Mouse (Mus musculus): Measurements from ENCODE around the gene Olfr568. TPM values are rescaled to one million over a fixed set of nuclear protein-coding genes. Genes with fewer than 3 reads are reported as not detected.

The Olfr568 gene
- not detected for polyA plus RNA-seq (2017; shearing (Covaris generic))

DNA sequence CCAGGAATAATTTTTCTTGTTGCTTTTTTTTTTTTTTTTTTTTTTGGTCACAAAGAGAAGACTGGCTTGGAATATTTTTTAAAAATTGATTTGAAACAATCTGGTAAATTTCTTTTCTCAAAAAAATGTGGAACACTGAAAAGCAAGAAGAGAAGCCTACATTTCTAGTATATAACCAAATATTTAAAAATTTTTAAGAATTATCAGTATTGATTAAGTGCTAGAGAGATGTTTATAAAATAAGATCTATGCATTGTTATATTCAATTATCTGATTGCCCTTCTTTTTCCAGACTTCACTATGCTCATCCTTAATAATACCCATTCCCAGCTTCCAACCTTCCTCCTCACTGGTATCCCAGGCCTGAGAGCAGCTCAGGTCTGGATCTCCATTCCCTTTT lies at the start of gene Olfr568:
Olfr568 (plus strand) TSS at position 301 of the 400 bp plus-strand sequence.
- ATAC-seq, result no peak

DNA sequence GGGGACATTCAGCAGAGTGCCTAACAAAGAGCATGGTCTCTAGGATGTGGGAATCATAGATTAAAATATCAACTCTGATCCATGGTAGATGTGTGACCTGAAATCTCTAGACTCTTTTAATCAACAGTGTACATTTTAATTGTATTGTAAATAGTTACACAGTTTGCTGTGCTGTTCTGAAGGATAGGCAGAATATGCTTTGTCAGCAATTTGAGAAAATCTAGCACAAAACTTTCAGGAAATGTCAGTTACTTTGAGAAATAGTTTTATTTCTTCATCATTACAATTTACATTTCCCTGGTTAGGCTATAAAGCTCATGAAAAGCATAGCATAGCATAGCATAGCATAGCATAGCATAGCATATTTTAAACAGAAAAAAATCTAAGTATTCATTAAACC lies 21.1 kb upstream of the Olfr568 start:
- no peak for ATAC-seq

DNA sequence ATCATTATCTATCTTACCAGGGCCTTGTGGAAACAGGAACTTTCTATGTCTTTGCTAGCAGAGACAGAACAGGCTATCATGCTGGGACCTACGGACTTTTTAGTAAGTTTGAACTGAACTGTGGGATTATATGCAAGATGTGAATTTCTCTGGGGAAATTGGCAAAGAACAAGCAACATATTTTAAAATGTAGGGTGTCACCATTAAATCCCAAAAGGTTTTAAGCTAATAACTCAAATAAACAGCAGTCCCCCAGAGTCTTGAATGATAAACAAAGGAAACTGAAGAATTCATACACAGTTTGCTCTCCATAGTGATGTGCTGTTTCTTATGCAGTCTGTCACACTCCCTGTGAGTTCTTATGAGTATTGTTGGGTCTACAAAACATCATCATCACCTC lies 18.3 kb upstream of the Olfr568 start, which contains the start of gene Olfr566:
Olfr566 (minus strand) TSS at position 101 of the 400 bp plus-strand sequence.
- no peak for ATAC-seq

DNA sequence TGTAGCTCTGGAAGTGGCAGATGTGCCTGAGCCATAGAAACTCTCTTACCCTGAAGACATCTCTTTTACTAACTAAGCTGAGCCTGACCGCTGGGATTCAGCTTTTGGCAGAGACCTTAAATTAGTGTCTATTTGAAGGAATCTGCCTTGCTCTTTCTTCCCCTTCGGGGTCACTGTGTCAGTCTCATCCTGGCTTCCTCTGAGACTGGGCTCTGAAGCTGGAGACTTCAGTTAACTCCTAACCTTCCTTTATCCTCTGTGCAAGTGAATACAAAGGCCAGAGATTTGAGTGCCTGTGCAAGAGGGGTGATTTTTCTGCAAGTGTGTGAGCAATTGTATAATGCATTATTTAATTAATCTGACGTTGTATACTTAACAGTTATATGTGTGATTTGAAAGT lies 13.9 kb downstream of the Olfr568 start, which contains the start of gene Olfr569:
Olfr569 (minus strand) TSS at position 101 of the 400 bp plus-strand sequence.
- ATAC-seq, result no peak

DNA sequence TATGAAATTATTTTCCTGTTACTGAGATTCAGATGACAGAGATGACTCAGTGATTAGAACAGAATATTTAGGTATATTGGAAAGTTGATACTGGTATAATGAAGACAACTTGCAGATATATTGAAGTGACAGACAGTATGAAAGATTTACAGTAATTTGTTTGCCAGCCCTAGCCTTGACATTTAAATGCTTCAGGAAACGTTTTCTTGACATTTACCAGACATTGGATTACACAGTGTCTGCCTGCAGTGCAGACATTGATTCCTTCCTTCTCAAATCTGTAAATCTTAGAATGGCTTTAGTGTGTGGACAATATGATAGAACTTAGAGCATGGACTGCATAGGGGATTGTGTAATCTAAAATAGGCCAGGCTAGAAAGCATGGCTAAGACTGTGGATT lies 38.3 kb downstream of the Olfr568 start:
- ATAC-seq, result no peak

DNA sequence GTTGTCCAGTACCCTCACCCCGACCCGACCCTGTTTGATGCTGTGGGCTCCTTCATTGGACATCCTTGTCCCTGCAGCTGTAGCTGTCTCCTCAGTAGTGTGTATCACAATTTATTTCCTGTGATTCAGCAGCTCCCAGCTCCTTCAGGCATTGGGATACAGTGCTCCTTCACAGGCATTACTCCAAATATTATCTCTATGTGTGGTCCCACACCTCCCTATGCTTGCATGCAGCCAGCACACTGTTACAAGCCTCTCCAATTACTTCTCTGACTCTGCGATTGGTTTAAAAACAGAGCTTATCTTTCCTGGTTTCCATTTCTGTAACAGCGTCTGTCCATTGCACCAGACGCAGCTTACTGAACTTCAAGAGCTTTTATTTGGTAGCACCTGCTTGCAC lies 39.5 kb downstream of the Olfr568 start:
- no peak for ATAC-seq

DNA sequence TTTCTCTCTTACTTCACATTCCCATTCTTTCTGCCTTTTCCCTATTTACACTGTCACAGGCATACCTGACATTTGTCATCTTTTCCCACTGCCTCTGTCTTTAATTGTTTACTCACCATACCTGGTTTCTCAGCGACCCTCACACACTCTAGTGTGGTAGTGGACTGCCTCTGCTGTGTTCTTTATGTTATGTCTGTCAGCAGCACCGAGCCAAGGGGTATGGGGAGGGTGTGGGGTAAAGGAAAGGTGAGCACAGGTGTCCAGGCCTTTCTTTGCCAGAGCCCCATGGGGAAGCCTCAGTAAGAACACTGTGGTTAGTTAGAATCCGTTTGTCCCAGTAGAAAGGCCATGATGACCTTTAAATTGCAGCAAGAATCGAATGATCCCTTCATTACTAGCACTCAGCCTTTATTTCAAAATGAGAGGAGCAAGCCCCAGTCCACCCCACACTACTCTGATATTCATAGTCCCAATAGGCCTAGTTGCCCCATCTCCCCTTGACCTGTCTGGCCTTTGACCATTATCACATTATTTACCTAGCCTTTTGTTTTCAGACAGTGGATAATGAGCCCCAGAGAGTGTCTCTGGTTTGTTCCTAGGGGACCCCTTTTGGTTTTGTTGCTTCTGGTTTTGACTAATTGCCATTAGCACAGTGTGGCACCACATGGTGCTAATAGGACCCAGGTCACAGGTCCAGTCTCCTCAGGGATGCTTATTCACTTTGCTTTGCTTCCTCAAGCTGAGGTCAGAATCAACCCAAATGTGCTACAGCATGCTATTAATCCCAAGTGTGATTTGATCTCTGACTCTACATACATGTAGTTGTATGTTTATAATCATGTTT lies 40.3 kb downstream of the Olfr568 start, which contains the start of gene Olfr571:
Olfr571 (minus strand) TSS at position 505 of the 844 bp plus-strand sequence.
- no peak for ATAC-seq

DNA sequence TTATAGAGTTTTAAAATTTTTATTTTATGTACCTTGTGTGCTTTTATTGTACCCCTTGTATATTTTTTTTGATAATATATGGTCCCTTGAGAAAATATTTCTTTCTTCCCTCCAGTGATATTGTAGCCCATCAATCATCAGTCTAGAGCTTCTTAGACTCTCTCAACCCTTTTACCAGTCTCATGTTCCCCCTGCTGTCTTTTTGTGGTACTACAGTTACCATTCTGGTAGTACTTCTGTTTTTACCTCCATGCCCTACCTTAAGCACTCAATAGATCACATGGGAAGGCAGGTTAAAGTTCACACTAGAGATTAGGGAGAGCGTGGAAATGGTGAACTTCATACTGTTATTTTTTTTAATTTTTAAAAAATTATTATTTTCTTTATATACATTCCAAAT lies 42.7 kb downstream of the Olfr568 start:
- ATAC-seq, result no peak

DNA sequence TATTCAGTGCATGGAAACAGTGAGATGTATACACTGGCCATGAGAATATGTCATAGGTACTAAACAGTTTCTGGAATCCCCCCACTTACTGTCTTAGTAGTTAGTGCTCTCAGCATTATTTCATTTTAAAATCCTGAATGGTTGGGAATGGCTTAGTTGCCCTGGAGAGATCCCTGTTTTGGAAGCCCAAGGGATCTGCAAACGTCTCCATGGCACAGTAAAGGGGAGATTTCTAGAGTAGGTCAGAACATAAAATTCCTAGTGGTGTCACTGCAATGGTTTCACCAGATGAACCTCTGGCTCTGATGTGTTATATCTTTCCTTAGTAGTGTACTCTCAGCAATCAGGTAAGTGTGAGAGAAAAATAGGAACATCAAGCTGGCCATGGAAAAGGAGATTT lies 47.2 kb downstream of the Olfr568 start, which contains the start of gene Olfr572:
Olfr572 (plus strand) TSS at position 301 of the 400 bp plus-strand sequence.
- ATAC-seq, result no peak

DNA sequence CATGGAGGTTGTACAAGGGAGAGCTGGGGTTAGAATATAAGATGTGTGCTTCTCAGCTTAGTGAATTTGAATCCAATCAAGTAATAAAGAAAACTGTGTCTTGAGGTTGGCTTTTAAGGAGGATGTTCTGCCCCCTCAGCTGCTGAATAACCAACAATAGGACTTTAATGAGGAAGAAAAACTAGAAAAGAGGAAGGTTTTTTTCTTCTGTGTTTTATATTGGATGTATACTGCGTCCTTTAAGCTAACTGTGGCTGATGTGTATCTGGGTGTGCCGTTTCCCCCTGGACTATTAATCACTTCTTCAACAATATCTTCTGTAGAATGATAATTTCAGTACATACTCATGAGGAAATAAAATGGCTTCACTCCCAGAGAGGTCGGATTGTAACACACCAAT lies 50.2 kb downstream of the Olfr568 start:
- no peak for ATAC-seq

Other genes with a start within 250 kb of the Olfr568 start
- gene Olfr554, start 238.7 kb upstream of the Olfr568 start, polyA plus RNA-seq (2017; shearing (Covaris generic)), result not detected
- not detected for gene Olfr555, start 218.3 kb upstream of the Olfr568 start, polyA plus RNA-seq (2017; shearing (Covaris generic))
- not detected for gene Olfr556, start 212.2 kb upstream of the Olfr568 start, polyA plus RNA-seq (2017; shearing (Covaris generic))
- 10 to 100 TPM; 15.7 to 20.6 TPM for gene Trim68, start 189.8 kb upstream of the Olfr568 start, polyA plus RNA-seq (2017; shearing (Covaris generic))
- not detected for gene Olfr557, start 181.2 kb upstream of the Olfr568 start, polyA plus RNA-seq (2017; shearing (Covaris generic))
- gene Olfr558, start 174.9 kb upstream of the Olfr568 start, polyA plus RNA-seq (2017; shearing (Covaris generic)), result not detected
- gene Olfr33, start 158.1 kb upstream of the Olfr568 start, polyA plus RNA-seq (2017; shearing (Covaris generic)), result not detected
- gene Olfr559, start 149.6 kb upstream of the Olfr568 start, polyA plus RNA-seq (2017; shearing (Covaris generic)), result not detected
- gene Olfr560, start 117.8 kb upstream of the Olfr568 start, polyA plus RNA-seq (2017; shearing (Covaris generic)), result not detected
- gene Olfr78, start 117.7 kb upstream of the Olfr568 start, polyA plus RNA-seq (2017; shearing (Covaris generic)), result not detected
- not detected for gene Olfr561, start 105.9 kb upstream of the Olfr568 start, polyA plus RNA-seq (2017; shearing (Covaris generic))
- not detected for gene Olfr564, start 73.6 kb upstream of the Olfr568 start, polyA plus RNA-seq (2017; shearing (Covaris generic))
- gene Olfr566, start 18.4 kb upstream of the Olfr568 start, polyA plus RNA-seq (2017; shearing (Covaris generic)), result not detected
- gene Olfr569, start 13.8 kb downstream of the Olfr568 start, polyA plus RNA-seq (2017; shearing (Covaris generic)), result not detected
- gene Olfr570, start 17.5 kb downstream of the Olfr568 start, polyA plus RNA-seq (2017; shearing (Covaris generic)), result not detected
- gene Olfr571, start 40.4 kb downstream of the Olfr568 start, polyA plus RNA-seq (2017; shearing (Covaris generic)), result under 1 TPM in 1 of 2 experiments, not detected in 1; 0.07 TPM
- gene Olfr572, start 47.3 kb downstream of the Olfr568 start, polyA plus RNA-seq (2017; shearing (Covaris generic)), result not detected
- gene Olfr573-ps1, start 65.5 kb downstream of the Olfr568 start, polyA plus RNA-seq (2017; shearing (Covaris generic)), result not detected
- not detected for gene Olfr574, start 71.3 kb downstream of the Olfr568 start, polyA plus RNA-seq (2017; shearing (Covaris generic))
- gene Olfr575, start 81.7 kb downstream of the Olfr568 start, polyA plus RNA-seq (2017; shearing (Covaris generic)), result not detected
- gene Olfr576, start 85.5 kb downstream of the Olfr568 start, polyA plus RNA-seq (2017; shearing (Covaris generic)), result not detected
- gene Olfr577, start 98.8 kb downstream of the Olfr568 start, polyA plus RNA-seq (2017; shearing (Covaris generic)), result not detected
- gene Olfr578, start 112.2 kb downstream of the Olfr568 start, polyA plus RNA-seq (2017; shearing (Covaris generic)), result not detected
- gene Olfr582, start 160.9 kb downstream of the Olfr568 start, polyA plus RNA-seq (2017; shearing (Covaris generic)), result not detected
- not detected for gene Olfr583, start 174.2 kb downstream of the Olfr568 start, polyA plus RNA-seq (2017; shearing (Covaris generic))
- gene Olfr584, start 204.8 kb downstream of the Olfr568 start, polyA plus RNA-seq (2017; shearing (Covaris generic)), result not detected
- not detected for gene Olfr585, start 220.6 kb downstream of the Olfr568 start, polyA plus RNA-seq (2017; shearing (Covaris generic))
- not detected for gene Olfr586, start 248.5 kb downstream of the Olfr568 start, polyA plus RNA-seq (2017; shearing (Covaris generic))